Mouse (Mus musculus) effector memory CD4-positive, alpha-beta T cell, adult 7 months (primary cell): Measurements from ENCODE around the gene Nrp1. TPM values are rescaled to one million over a fixed set of nuclear protein-coding genes. Genes with fewer than 3 reads are reported as not detected.

Experiments
- polyA plus RNA-seq: library from polyadenylated mRNA; unstranded; fragments of 100-300 nt; shearing (Covaris generic); gene quantifications from one replicate; pipeline ENCODE4 v1.2.1, GENCODE M21; 2017

Nrp1 gene
- polyA plus RNA-seq, result 46.3 TPM

GRCm38 (mm10) chr8:128358406-128358755 lies at the start of gene Nrp1:
Gene Nrp1 (plus strand): TSS chr8:128358604.

